Mouse (Mus musculus) layer of hippocampus, postnatal 14 days (tissue): ENCODE results near the gene Mydgf. TPM values are rescaled to one million over a fixed set of nuclear protein-coding genes. Genes with fewer than 3 reads are reported as not detected.
A peak's percentile ranks its signal among the peaks of the same experiment; 100 is the strongest.

Source experiments
- DNase-seq, 2 experiments: peaks; one replicate each; pipeline ENCODE4 v3.0.0; 2021 to 2022; ENCODE audit warnings: low spot score in 2 of 2, mixed read lengths in 1 of 2
- long read RNA-seq, 2 experiments: library from polyadenylated mRNA; stranded (forward); transcript quantifications; one replicate each; pipeline ENCODE4 v2.0.0; 2021
- total RNA-seq, 2 experiments: library from RNA; stranded (reverse); gene quantifications; 2 replicates each; pipeline ENCODE4 v1.2.3; 2021

Gene Mydgf
- total RNA-seq, result 10 to 100 TPM; 43.3 to 46.0 TPM
- long read RNA-seq, experiment 1, transcript Mydgf-201 (6 exons, 1,710 nt), result major isoform, 50 of 52 reads
- long read RNA-seq, experiment 1, partial matches to known transcripts, result 1 of 52 reads
- long read RNA-seq, experiment 1, other reads (novel, unspliced or antisense), result 1 of 52 reads
- long read RNA-seq, experiment 2, transcript Mydgf-201 (6 exons, 1,710 nt), result major isoform, 85 of 95 reads
- long read RNA-seq, experiment 2, partial matches to known transcripts, result 2 of 95 reads
- long read RNA-seq, experiment 2, other reads (novel, unspliced or antisense), result 8 of 95 reads

- peak; percentile 94 to 97 for DNase-seq
Observed at GRCm38 (mm10) chr17:56183658-56184103, at the start of gene Mydgf. Gene Mydgf (minus strand): TSS chr17:56183920.

GRCm38 (mm10) chr17:56233389-56233788 lies 49.7 kb upstream of the Mydgf start:
- DNase-seq, result no peak

GRCm38 (mm10) chr17:56229943-56230342 lies 46.2 kb upstream of the Mydgf start:
- DNase-seq, result peak; percentile 59 to 86

- no peak for DNase-seq
Observed at GRCm38 (mm10) chr17:56226566-56226965, 42.8 kb upstream of the Mydgf start.

GRCm38 (mm10) chr17:56224916-56225315 lies 41.2 kb upstream of the Mydgf start:
- DNase-seq, result no peak

GRCm38 (mm10) chr17:56219805-56220204 lies 36.1 kb upstream of the Mydgf start:
- DNase-seq, result no peak

- no peak for DNase-seq
Observed at GRCm38 (mm10) chr17:56219251-56219650, 35.5 kb upstream of the Mydgf start.

- DNase-seq, result peak; percentile 87 to 95
Observed at GRCm38 (mm10) chr17:56218377-56219191, 34.9 kb upstream of the Mydgf start, which contains the start of gene Dpp9. Gene Dpp9 (minus strand): TSS chr17:56218905.

- DNase-seq, result no peak
Observed at GRCm38 (mm10) chr17:56217670-56218069, 34.0 kb upstream of the Mydgf start.

- no peak for DNase-seq
Observed at GRCm38 (mm10) chr17:56214229-56214628, 30.5 kb upstream of the Mydgf start.

- DNase-seq, result no peak
Observed at GRCm38 (mm10) chr17:56212676-56213075, 29.0 kb upstream of the Mydgf start.

GRCm38 (mm10) chr17:56211090-56211489 lies 27.4 kb upstream of the Mydgf start:
- DNase-seq, result no peak

GRCm38 (mm10) chr17:56208821-56209220 lies 25.1 kb upstream of the Mydgf start:
- no peak for DNase-seq

- DNase-seq, result no peak
Observed at GRCm38 (mm10) chr17:56207963-56208530, 24.3 kb upstream of the Mydgf start.

- DNase-seq, result no peak
Observed at GRCm38 (mm10) chr17:56206986-56207674, 23.4 kb upstream of the Mydgf start.

- DNase-seq, result no peak
Observed at GRCm38 (mm10) chr17:56206276-56206884, 22.7 kb upstream of the Mydgf start.

- DNase-seq, result no peak
Observed at GRCm38 (mm10) chr17:56203729-56204128, 20.0 kb upstream of the Mydgf start.

- no peak for DNase-seq
Observed at GRCm38 (mm10) chr17:56202476-56202875, 18.8 kb upstream of the Mydgf start.

GRCm38 (mm10) chr17:56201642-56202041 lies 17.9 kb upstream of the Mydgf start:
- no peak for DNase-seq

- DNase-seq, result no peak
Observed at GRCm38 (mm10) chr17:56200586-56200985, 16.9 kb upstream of the Mydgf start.

- no peak for DNase-seq
Observed at GRCm38 (mm10) chr17:56196860-56197259, 13.1 kb upstream of the Mydgf start.
